Mouse (Mus musculus) ES-E14 (cell line): Measurements from ENCODE around the gene Synpr. TPM values are rescaled to one million over a fixed set of nuclear protein-coding genes. Genes with fewer than 3 reads are reported as not detected.
A peak's percentile ranks its signal among the peaks of the same experiment; 100 is the strongest.

Source experiments
- DNase-seq: peaks from one replicate; pipeline ENCODE4 v3.0.0-alpha.2; 2013; ENCODE audit warnings: low read depth, low spot score
- H3K27ac ChIP-seq: 2 replicates; pipeline ENCODE4 v1.5.1; 2012; ENCODE audit warnings: low read depth, mild to moderate bottlenecking, low read length, moderate library complexity, mixed read lengths; ENCODE audit not compliant: poor library complexity, insufficient read depth, severe bottlenecking
- H3K36me3 ChIP-seq: 2 replicates; pipeline ENCODE4 v1.6.1; 2012; ENCODE audit warnings: mild to moderate bottlenecking, low read length, moderate library complexity, mixed read lengths; ENCODE audit not compliant: control insufficient read depth, poor library complexity, insufficient read depth, severe bottlenecking
- H3K4me1 ChIP-seq, 2 experiments: fragments of 150-350 bp in 1 of 2; sonication (generic) in 1 of 2; 2 replicates each; pipeline ENCODE4 v1.6.1; 2012; ENCODE audit warnings: low read length in 2 of 2, mild to moderate bottlenecking in 1 of 2, mixed read lengths in 1 of 2; ENCODE audit not compliant: control insufficient read depth in 2 of 2, insufficient read depth in 2 of 2, poor library complexity in 1 of 2
- H3K4me3 ChIP-seq, 2 experiments: fragments of 150-350 bp in 1 of 2; sonication (generic) in 1 of 2; 2 replicates each; pipeline ENCODE4 v1.5.1; 2012; ENCODE audit warnings: low read length in 2 of 2, low read depth in 1 of 2, mild to moderate bottlenecking in 1 of 2, mixed read lengths in 1 of 2; ENCODE audit not compliant: insufficient read depth in 1 of 2, poor library complexity in 1 of 2, severe bottlenecking in 1 of 2
- H3K9ac ChIP-seq: 2 replicates; pipeline ENCODE4 v1.6.1; 2012; ENCODE audit warnings: low read depth, mild to moderate bottlenecking, low read length, mixed read lengths; ENCODE audit not compliant: poor library complexity, insufficient read depth, severe bottlenecking
- H3K9me3 ChIP-seq: fragments of 150-350 bp; sonication (generic); 2 replicates; pipeline ENCODE4 v1.6.1; 2012; ENCODE audit warnings: low read depth, mild to moderate bottlenecking, low read length; ENCODE audit not compliant: control insufficient read depth, insufficient read depth
- CHD2 ChIP-seq: IDR thresholded peaks from 2 replicates; pipeline ENCODE4 v1.6.1; 2014; ENCODE audit warnings: mild to moderate bottlenecking, low read depth, low read length, inconsistent platforms
- HCFC1 ChIP-seq: IDR thresholded peaks from 2 replicates; pipeline ENCODE4 v1.6.1; 2012; ENCODE audit warnings: low read length, inconsistent platforms, borderline replicate concordance; ENCODE audit not compliant: insufficient read depth
- MAFK ChIP-seq: IDR thresholded peaks from 2 replicates; pipeline ENCODE4 v1.6.1; 2014; ENCODE audit warnings: mild to moderate bottlenecking, low read depth, low read length, inconsistent platforms; ENCODE audit not compliant: insufficient read depth
- ZC3H11A ChIP-seq: IDR thresholded peaks from 2 replicates; pipeline ENCODE4 v1.6.1; 2012; ENCODE audit warnings: low read depth, mild to moderate bottlenecking, inconsistent platforms, low read length, borderline replicate concordance
- ZNF384 ChIP-seq: IDR thresholded peaks from 2 replicates; pipeline ENCODE4 v1.6.1; 2012; ENCODE audit warnings: low read depth, low read length, inconsistent platforms
- in situ Hi-C, 2 experiments: fragments of 600-800 bp; cut with MboI; formaldehyde crosslinking; loops; one replicate each; pipeline ENCODE4 v1.15.1; 2025; ENCODE audit warnings: low sequenced_read_pairs in 2 of 2, inconsistent platforms in 1 of 2; ENCODE audit not compliant: unreplicated experiment in 2 of 2
- total RNA-seq: library from RNA; depleted of rRNA; stranded (reverse); fragments of 300-350 nt; gene quantifications from 2 replicates; pipeline ENCODE4 v1.2.3, GENCODE M21; 2012

Gene Synpr
- total RNA-seq, 1 experiment: 0.22 TPM

GRCm38 (mm10) chr14:13340688-13341087, 56.1 kb downstream of the Synpr start:
- H3K9me3 ChIP-seq: no peaks in the 10 kb centered on the region

GRCm38 (mm10) chr14:13344240-13344639, 59.7 kb downstream of the Synpr start:
- TF ChIP-seq HCFC1: no peak
- no peaks in the 10 kb centered on the region for H3K36me3 ChIP-seq
- in situ Hi-C loops: no loop called here
- no peak for DNase-seq
- H3K27ac ChIP-seq: no peak overlapping the region
- H3K9me3 ChIP-seq: no peaks in the 10 kb centered on the region
- 0 out of 4 replicates have a peak, but pooled peaks cover 0 to 2% of the 10 kb centered on the region in 2 experiments for H3K4me1 ChIP-seq
- H3K4me3 ChIP-seq: no peak overlapping the region
- no peak overlapping the region for H3K9ac ChIP-seq

More at GRCm38 (mm10) chr14:13340688-13341087, 56.1 kb downstream of the Synpr start:
- Histone ChIP-seq H3K27ac (no peak overlapping the region), H3K36me3 (no peaks in the 10 kb centered on the region), H3K9ac (no peak overlapping the region), H3K4me1 (0 out of 4 replicates have a peak, but pooled peaks cover 0 to 2% of the 10 kb centered on the region in 2 experiments), H3K4me3 (no peak overlapping the region)
- in situ Hi-C loops: no loop called here
- DNase-seq: no peak
- no peak for TF ChIP-seq ZC3H11A
- TF ChIP-seq ZNF384: no peak
- no peak for TF ChIP-seq HCFC1
- no peak for TF ChIP-seq CHD2
- no peak for TF ChIP-seq MAFK

GRCm38 (mm10) chr14:13349170-13349865, 64.7 kb downstream of the Synpr start:
- Histone ChIP-seq H3K9me3 (0 out of 2 replicates have a peak, but pooled peaks cover 2% of the 10 kb centered on the region), H3K9ac (no peak overlapping the region), H3K4me1 (0 out of 4 replicates have a peak, but pooled peaks cover 0 to 2% of the 10 kb centered on the region in 2 experiments), H3K36me3 (no peaks in the 10 kb centered on the region), H3K4me3 (no peak overlapping the region), H3K27ac (no peak overlapping the region)
- in situ Hi-C loops: no loop called here
- DNase-seq: no peak
- TF ChIP-seq MAFK (no peak), ZC3H11A (no peak), CHD2 (no peak), HCFC1 (no peak), ZNF384 (no peak)

GRCm38 (mm10) chr14:13354154-13354553, 69.6 kb downstream of the Synpr start:
- H3K4me1 ChIP-seq: no peaks in the 10 kb centered on the region
- no peaks in the 10 kb centered on the region for H3K36me3 ChIP-seq
- DNase-seq: peak; percentile 29
- TF ChIP-seq ZC3H11A: no peak
- TF ChIP-seq HCFC1: no peak
- no peak for TF ChIP-seq ZNF384
- TF ChIP-seq CHD2: no peak
- 0 out of 2 replicates have a peak, but pooled peaks cover 2% of the 10 kb centered on the region for H3K9me3 ChIP-seq
- H3K4me3 ChIP-seq: no peak overlapping the region
- in situ Hi-C loops: loop anchor here in 1 of 2 experiments (10.0 kb wide), 1 partner anchor 561 kb away; the partner anchor contains the start of gene Gm281
- H3K27ac ChIP-seq: no peak overlapping the region
- no peak overlapping the region for H3K9ac ChIP-seq
